In genomic region chr6:39243511-39243961, GRCm38 (mm10) we compare ENCODE assay signal across 8 mouse cellular contexts. TPM values are rescaled to one million over a fixed set of nuclear protein-coding genes. Genes with fewer than 3 reads are reported as not detected.
DNase-seq lines count a peak whose midpoint lies in the region; ATAC-seq lines count a peak whose summit lies in the region.

No protein-coding gene starts in this region.

- no peak overlapping the region for H3K4me3 ChIP-seq in heart, embryonic 16.5 days (ENCODE audit: low read length)

- no peaks in the 10 kb centered on the region for H3K27me3 ChIP-seq in heart, embryonic 16.5 days (ENCODE audit: control insufficient read depth, insufficient read depth, low read length)

- peaks cover 19% of the 10 kb centered on the region for H3K4me1 ChIP-seq in heart, embryonic 16.5 days (ENCODE audit: control insufficient read depth, insufficient read depth, low read length)

- ATAC-seq in heart, embryonic 16.5 days (replicated peaks; ENCODE audit: extremely low read depth, insufficient read depth, low FRiP score) = peak; percentile 12; the same call in 1 of the 2 replicates
- no peak for ATAC-seq in megakaryocyte-erythroid progenitor cell, adult 5-6 weeks (replicated peaks; ENCODE audit: low FRiP score, low TSS enrichment, poor library complexity, severe bottlenecking)

- H3K27ac ChIP-seq in heart, embryonic 16.5 days (ENCODE audit: low read length) = peak overlapping the region; percentile 84

- no peaks in the 10 kb centered on the region for H3K36me3 ChIP-seq in heart, embryonic 16.5 days (ENCODE audit: control insufficient read depth, insufficient read depth)

- H3K4me2 ChIP-seq in heart, embryonic 16.5 days (ENCODE audit: low read depth, low read length) = peak overlapping the region; percentile 33; the same call in 1 of the 2 replicates

- DNase-seq in adrenal gland, adult (ENCODE audit: inconsistent age in 2 of 2, low spot score in 1 of 2) = peak; percentile 77 to 89
- no peak for DNase-seq in adrenal gland, postnatal 25 days
- DNase-seq in brain, adult 2 months (ENCODE audit: low read depth, low spot score) = peak; percentile 54
- DNase-seq in kidney, postnatal 36 days = peak; percentile 71 to 75
- DNase-seq in yolk sac, embryonic 10.5 days (ENCODE audit: low spot score) = peak; percentile 64
- no peak for DNase-seq in retina, embryonic 14.5 days (ENCODE audit: low spot score)

- H3K9me3 ChIP-seq in heart, embryonic 16.5 days (replicated peaks; ENCODE audit: control insufficient read depth, low read length) = no peaks in the 10 kb centered on the region

- no peak overlapping the region for H3K9ac ChIP-seq in heart, embryonic 16.5 days (ENCODE audit: low read length)

- WGBS in heart, embryonic 16.5 days = 55% methylated on average over 8 of the region's 8 CpGs

RNA-seq across cellular contexts. Expression of gene Kdm7a, which starts 36.9 kb away (rescaled TPM):
- 19.6 and 23.4 TPM in 2 replicates for total RNA-seq in adrenal gland, postnatal 25 days (2021)
- 4.3 and 5.1 TPM in 2 replicates for polyA plus RNA-seq in heart, embryonic 16.5 days (2015; fragmentation: Nextera tagmentation; extraction: Ambion mirVana)
- total RNA-seq in megakaryocyte-erythroid progenitor cell, adult 5-6 weeks (2014; fragmentation: Nextera tagmentation) = 8.2 and 15.4 TPM in 2 replicates
- total RNA-seq in megakaryocyte-erythroid progenitor cell, adult 5-6 weeks (2017) = 17.8 and 18.1 TPM in 2 replicates

Comparison
In these comparisons a context has a peak if more than half of its experiments do, and no peak if none do; other contexts are left out.
1. DNase-seq: peak in adrenal gland, adult (2 of 2), brain, adult 2 months (single experiment), kidney, postnatal 36 days (2 of 2) and yolk sac, embryonic 10.5 days (single experiment); none in adrenal gland, postnatal 25 days (single experiment) and retina, embryonic 14.5 days (single experiment).